Mouse (Mus musculus): Measurements from ENCODE around the gene Elavl1.

DNA sequence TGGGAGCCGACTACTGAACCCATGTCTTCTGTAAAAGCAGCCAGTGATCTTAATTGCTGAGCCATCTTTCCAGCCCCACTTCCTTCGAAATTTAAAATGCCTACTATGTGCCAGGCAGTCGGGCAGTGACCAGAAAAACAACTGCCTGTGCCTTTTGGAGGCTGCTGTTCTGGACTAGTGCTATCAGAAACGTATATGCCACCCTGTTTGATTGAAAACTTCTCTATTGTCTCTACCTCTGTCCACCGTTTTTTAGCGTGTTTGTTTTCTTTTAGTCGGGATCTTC, 481 bp upstream of the Elavl1 start:
- TF ChIP-seq MAZ (IDR thresholded peaks at IDR 0.05; ENCODE audit: low read depth, low read length) (no peak), RCOR1 (conservative IDR thresholded peaks at IDR 0.05; ENCODE audit: low read depth, low read length) (no peak), CTCF (conservative IDR thresholded peaks at IDR 0.05 in 1 of 2, IDR thresholded peaks at IDR 0.05 in 1 of 2; ENCODE audit: low read depth in 2 of 2, low read length in 2 of 2) (no peak), POLR2A (IDR thresholded peaks at IDR 0.05; ENCODE audit: low read depth, low read length) (no peak), EP300 (IDR thresholded peaks at IDR 0.05; ENCODE audit: low read length) (no peak), KAT2A (IDR thresholded peaks at IDR 0.05; ENCODE audit: insufficient replicate concordance, low read length) (no peak), CHD2 (IDR thresholded peaks at IDR 0.05; ENCODE audit: low read length) (no peak), ZNF384 (IDR thresholded peaks at IDR 0.05; ENCODE audit: low read depth, low read length) (no peak), TCF12 (IDR thresholded peaks at IDR 0.05; ENCODE audit: low read depth, low read length) (no peak)

Data from CH12.LX (cell line).